Mouse (Mus musculus): ENCODE measurements around the gene Tenm4. TPM values are rescaled to one million over a fixed set of nuclear protein-coding genes. Genes with fewer than 3 reads are reported as not detected.

Tenm4 gene
- polyA plus RNA-seq, 1 experiment from 2014 or later = 9.1 TPM

DNA sequence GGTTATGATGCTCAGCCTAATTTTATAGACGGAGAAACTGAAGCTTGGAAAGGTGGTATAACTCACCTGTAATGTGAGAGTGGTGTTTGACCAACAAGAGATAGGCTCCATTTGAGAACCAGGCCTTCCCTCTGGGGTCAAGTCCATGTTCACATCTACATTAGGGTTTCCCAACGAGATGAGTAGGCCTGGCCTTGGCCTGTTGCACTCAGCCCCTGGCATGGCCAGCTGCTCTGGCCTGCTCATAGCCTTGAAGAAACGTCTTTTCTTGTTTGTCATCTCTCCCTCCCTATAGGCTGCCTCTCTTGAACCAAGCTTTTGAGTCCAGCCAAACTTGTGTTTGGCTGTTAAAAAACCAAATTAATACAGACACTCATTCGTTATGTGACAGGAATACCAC, 668.5 kb downstream of the Tenm4 start:
- Histone ChIP-seq H3K4me1 (ENCODE audit: control insufficient read depth, insufficient read depth, low read length) (peaks cover 8% of the 10 kb centered on the region), H3K27me3 (ENCODE audit: control insufficient read depth, insufficient read depth, low read length) (no peaks in the 10 kb centered on the region), H3K9me3 (replicated peaks; ENCODE audit: control insufficient read depth, low read length) (no peaks in the 10 kb centered on the region), H3K4me2 (ENCODE audit: low read depth, low read length) (no peak overlapping the region), H3K9ac (ENCODE audit: low read length) (no peak overlapping the region), H3K27ac (ENCODE audit: low read length) (no peak overlapping the region), H3K4me3 (ENCODE audit: low read length) (no peak overlapping the region), H3K36me3 (ENCODE audit: control insufficient read depth, insufficient read depth) (no peaks in the 10 kb centered on the region)
- no peak for ATAC-seq (replicated peaks; ENCODE audit: extremely low read depth, insufficient read depth, low FRiP score)
- 80% methylated on average over 4 of the region's 4 CpGs for WGBS

DNA sequence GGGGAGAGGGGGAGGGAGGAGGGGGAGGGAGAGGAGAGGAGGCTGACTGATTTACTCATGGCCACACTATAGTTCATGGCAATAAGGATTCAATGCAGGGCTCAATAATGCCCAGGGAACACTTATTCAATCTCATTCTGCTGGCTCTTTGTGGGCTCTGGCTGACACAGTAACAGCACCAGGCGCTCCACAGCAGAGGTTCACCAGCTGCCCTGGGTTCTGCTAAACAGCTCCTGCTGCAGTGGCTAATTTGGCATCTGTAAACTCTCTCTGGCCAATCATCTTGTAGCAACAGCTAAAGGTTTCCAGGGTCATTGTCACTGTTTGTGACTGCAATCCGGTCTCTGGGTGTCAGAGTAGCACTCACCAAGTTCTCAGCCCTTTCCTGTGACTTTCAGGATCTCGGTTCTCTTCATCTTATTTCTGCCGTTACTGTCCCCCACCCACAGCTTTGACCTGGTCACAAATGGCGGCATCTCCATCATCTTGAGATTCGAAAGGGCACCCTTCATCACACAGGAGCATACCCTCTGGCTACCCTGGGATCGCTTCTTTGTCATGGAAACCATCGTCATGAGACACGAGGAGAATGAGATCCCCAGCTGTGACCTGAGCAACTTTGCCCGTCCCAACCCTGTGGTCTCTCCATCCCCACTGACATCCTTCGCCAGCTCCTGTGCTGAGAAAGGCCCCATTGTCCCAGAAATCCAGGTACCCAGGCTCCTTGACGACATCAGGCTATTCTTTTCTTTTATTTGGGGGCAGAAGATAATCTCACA, 671.6 kb downstream of the Tenm4 start:
- Histone ChIP-seq H3K4me2 (ENCODE audit: low read depth, low read length) (no peak overlapping the region), H3K27ac (ENCODE audit: low read length) (no peak overlapping the region)
- WGBS = 78% methylated on average over 12 of the region's 12 CpGs

DNA sequence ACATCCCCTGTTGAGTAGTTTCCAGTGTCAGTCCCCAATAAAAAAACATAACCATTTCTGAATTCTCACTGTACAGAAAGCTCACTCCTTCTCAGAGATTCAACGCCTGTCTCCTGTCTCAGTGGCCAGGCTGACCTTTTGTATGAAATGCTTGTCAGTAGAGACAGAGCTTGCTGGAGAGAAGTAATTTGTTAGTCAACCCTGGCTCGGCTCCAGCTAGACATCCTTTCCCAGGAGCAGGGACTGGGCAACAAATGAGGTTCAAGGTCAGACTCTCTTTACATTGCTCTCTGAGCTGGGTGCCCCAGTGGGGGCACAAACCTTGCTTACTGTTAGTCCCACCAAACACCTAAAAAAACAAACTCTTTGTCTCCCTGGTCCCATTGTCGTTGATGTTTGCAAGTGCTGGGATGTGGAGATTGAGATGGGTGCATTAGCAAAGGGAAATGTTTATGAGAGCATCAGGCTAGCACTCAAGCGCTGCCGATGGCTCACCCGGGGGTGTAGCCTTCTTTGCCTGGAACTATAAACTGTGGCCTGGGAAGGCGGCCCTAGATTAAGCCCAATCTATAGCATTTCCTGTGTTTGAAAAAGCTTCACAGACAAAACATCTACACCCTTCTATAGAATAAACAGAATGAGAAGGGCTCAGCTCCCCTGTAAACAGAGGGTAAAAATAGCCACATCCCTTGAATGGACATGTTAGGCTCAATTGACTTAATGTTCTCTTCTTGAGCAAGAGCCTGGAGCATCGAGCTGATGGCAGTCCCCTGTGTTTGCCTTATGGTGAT, 673.3 kb downstream of the Tenm4 start:
- Histone ChIP-seq H3K36me3 (ENCODE audit: control insufficient read depth, insufficient read depth) (no peaks in the 10 kb centered on the region), H3K4me2 (ENCODE audit: low read depth, low read length) (no peak overlapping the region), H3K9me3 (replicated peaks; ENCODE audit: control insufficient read depth, low read length) (no peaks in the 10 kb centered on the region), H3K4me3 (ENCODE audit: low read length) (no peak overlapping the region), H3K27ac (ENCODE audit: low read length) (no peak overlapping the region), H3K27me3 (ENCODE audit: control insufficient read depth, insufficient read depth, low read length) (no peaks in the 10 kb centered on the region), H3K9ac (ENCODE audit: low read length) (no peak overlapping the region), H3K4me1 (ENCODE audit: control insufficient read depth, insufficient read depth, low read length) (peaks cover 4% of the 10 kb centered on the region; the same call in 1 of the 2 replicates)
- WGBS = 54% methylated on average over 8 of the region's 8 CpGs
- ATAC-seq (replicated peaks; ENCODE audit: extremely low read depth, insufficient read depth, low FRiP score) = no peak

More for the DNA sequence above, 671.6 kb downstream of the Tenm4 start:
- H3K36me3 ChIP-seq (ENCODE audit: control insufficient read depth, insufficient read depth) = no peaks in the 10 kb centered on the region
- no peaks in the 10 kb centered on the region for H3K9me3 ChIP-seq (replicated peaks; ENCODE audit: control insufficient read depth, low read length)
- ATAC-seq (replicated peaks; ENCODE audit: extremely low read depth, insufficient read depth, low FRiP score) = no peak
- no peak overlapping the region for H3K9ac ChIP-seq (ENCODE audit: low read length)
- H3K4me3 ChIP-seq (ENCODE audit: low read length) = no peak overlapping the region
- no peaks in the 10 kb centered on the region for H3K27me3 ChIP-seq (ENCODE audit: control insufficient read depth, insufficient read depth, low read length)
- peaks cover 4% of the 10 kb centered on the region; the same call in 1 of the 2 replicates for H3K4me1 ChIP-seq (ENCODE audit: control insufficient read depth, insufficient read depth, low read length)

DNA sequence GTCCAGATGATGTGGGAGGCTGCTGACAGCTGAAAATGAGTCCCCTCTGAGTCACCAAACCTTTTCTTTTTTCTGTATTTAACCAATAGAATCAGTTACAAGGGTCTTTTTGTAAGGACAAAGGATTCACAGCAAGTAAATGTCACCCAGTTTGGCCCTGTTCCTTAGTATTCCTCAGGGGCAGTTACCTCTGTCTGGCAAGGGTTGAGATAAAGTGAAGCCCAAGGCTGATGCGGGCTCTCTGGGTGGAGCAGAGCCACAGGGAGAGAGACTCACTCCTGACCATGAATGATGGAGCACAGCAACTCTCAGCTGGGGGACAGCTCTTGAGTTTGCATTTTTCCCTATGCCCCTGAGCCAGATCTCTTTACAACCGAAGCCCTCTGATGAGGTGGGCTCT, 681.7 kb downstream of the Tenm4 start:
- H3K36me3 ChIP-seq (ENCODE audit: control insufficient read depth, insufficient read depth) = no peaks in the 10 kb centered on the region
- H3K27ac ChIP-seq (ENCODE audit: low read length) = no peak overlapping the region
- no peaks in the 10 kb centered on the region for H3K27me3 ChIP-seq (ENCODE audit: control insufficient read depth, insufficient read depth, low read length)
- no peaks in the 10 kb centered on the region for H3K4me1 ChIP-seq (ENCODE audit: control insufficient read depth, insufficient read depth, low read length)
- H3K4me3 ChIP-seq (ENCODE audit: low read length) = no peak overlapping the region
- H3K9ac ChIP-seq (ENCODE audit: low read length) = no peak overlapping the region
- no peak for ATAC-seq (replicated peaks; ENCODE audit: extremely low read depth, insufficient read depth, low FRiP score)
- no peaks in the 10 kb centered on the region for H3K9me3 ChIP-seq (replicated peaks; ENCODE audit: control insufficient read depth, low read length)
- WGBS = 82% methylated on average over 2 of the region's 2 CpGs
- H3K4me2 ChIP-seq (ENCODE audit: low read depth, low read length) = no peak overlapping the region

DNA sequence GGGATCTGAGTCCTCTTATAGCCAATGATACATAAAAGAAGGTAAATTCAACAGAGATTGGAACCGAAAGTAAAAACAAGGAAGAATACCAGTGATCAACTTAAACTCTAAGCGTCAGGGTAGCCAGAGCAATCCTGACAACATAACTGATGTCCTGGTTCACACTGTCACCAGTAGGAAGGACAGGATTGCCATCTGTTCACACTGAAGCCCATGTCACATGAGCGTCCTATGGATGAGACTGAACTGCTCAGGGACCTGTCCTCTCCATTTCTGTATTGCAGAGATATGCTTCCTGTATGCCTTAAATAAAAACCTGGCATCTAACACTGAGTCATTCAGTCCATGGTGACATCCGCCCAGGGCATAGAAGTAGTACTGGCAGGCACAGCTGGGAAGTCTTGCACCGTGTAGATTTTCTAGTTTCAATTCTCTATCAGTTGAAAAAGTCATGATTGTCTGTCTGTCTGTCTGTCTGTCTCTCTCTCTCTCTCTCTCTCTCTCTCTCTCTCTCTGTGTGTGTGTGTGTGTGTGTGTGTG, 684.9 kb downstream of the Tenm4 start:
- Histone ChIP-seq H3K36me3 (ENCODE audit: control insufficient read depth, insufficient read depth) (no peaks in the 10 kb centered on the region), H3K4me2 (ENCODE audit: low read depth, low read length) (no peak overlapping the region), H3K27ac (ENCODE audit: low read length) (no peak overlapping the region), H3K4me1 (ENCODE audit: control insufficient read depth, insufficient read depth, low read length) (peaks cover 4% of the 10 kb centered on the region; the same call in 1 of the 2 replicates), H3K9ac (ENCODE audit: low read length) (no peak overlapping the region), H3K9me3 (replicated peaks; ENCODE audit: control insufficient read depth, low read length) (no peaks in the 10 kb centered on the region), H3K4me3 (ENCODE audit: low read length) (no peak overlapping the region), H3K27me3 (ENCODE audit: control insufficient read depth, insufficient read depth, low read length) (no peaks in the 10 kb centered on the region)
- no peak for ATAC-seq (replicated peaks; ENCODE audit: extremely low read depth, insufficient read depth, low FRiP score)
- 76% methylated on average over 5 of the region's 5 CpGs for WGBS

DNA sequence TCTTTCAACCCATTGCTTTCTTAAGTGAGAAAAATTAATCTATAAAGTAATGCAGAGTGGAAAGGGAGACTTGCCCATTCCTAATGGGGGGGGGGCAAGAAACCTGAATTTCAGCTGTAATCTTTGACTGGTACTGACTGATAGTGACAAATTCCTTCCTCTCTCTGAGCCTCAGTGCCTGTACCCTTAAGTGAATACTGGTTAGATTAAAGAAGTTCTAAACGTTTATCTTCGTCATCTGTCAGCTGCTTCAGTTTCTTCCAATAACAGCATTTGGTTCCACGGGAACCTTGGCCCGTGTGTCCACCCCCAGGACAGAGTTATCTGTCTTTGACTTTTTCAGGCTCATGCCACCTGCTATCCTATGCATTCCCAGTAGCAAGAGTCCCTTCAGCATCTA, 685.5 kb downstream of the Tenm4 start:
- H3K9ac ChIP-seq (ENCODE audit: low read length) = no peak overlapping the region

DNA sequence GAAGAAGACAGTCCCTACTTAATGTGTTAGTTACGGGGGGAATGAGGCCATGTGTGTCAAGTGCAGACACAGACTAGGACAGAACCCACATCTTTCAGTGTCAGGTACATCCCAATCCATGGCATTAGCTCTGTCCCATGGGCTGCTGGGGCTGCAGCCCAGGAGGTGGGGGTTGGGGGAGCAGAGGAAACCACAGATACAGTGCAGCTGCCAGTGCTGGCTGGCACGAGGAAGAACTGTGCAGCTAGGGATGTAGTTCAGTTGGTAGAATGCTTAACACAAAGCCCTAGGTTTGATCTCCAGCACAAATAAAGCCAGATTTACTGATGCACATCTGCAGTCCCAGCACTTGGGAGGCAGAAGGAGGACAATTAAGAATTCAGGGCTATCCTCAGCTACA, 688.0 kb downstream of the Tenm4 start:
- no peaks in the 10 kb centered on the region for H3K36me3 ChIP-seq (ENCODE audit: control insufficient read depth, insufficient read depth)
- no peak overlapping the region for H3K9ac ChIP-seq (ENCODE audit: low read length)
- no peaks in the 10 kb centered on the region for H3K9me3 ChIP-seq (replicated peaks; ENCODE audit: control insufficient read depth, low read length)
- H3K4me3 ChIP-seq (ENCODE audit: low read length) = no peak overlapping the region
- no peaks in the 10 kb centered on the region for H3K27me3 ChIP-seq (ENCODE audit: control insufficient read depth, insufficient read depth, low read length)
- 78% methylated on average over 2 of the region's 2 CpGs for WGBS
- no peak overlapping the region for H3K27ac ChIP-seq (ENCODE audit: low read length)
- peaks cover 4% of the 10 kb centered on the region; the same call in 1 of the 2 replicates for H3K4me1 ChIP-seq (ENCODE audit: control insufficient read depth, insufficient read depth, low read length)
- ATAC-seq (replicated peaks; ENCODE audit: extremely low read depth, insufficient read depth, low FRiP score) = no peak
- H3K4me2 ChIP-seq (ENCODE audit: low read depth, low read length) = no peak overlapping the region

More for the DNA sequence above, 685.5 kb downstream of the Tenm4 start:
- 50% methylated on average over 4 of the region's 4 CpGs for WGBS
- Histone ChIP-seq H3K4me3 (ENCODE audit: low read length) (no peak overlapping the region), H3K4me2 (ENCODE audit: low read depth, low read length) (no peak overlapping the region), H3K9me3 (replicated peaks; ENCODE audit: control insufficient read depth, low read length) (no peaks in the 10 kb centered on the region), H3K27ac (ENCODE audit: low read length) (no peak overlapping the region), H3K27me3 (ENCODE audit: control insufficient read depth, insufficient read depth, low read length) (no peaks in the 10 kb centered on the region), H3K36me3 (ENCODE audit: control insufficient read depth, insufficient read depth) (no peaks in the 10 kb centered on the region), H3K4me1 (ENCODE audit: control insufficient read depth, insufficient read depth, low read length) (peaks cover 4% of the 10 kb centered on the region; the same call in 1 of the 2 replicates)
- no peak for ATAC-seq (replicated peaks; ENCODE audit: extremely low read depth, insufficient read depth, low FRiP score)

DNA sequence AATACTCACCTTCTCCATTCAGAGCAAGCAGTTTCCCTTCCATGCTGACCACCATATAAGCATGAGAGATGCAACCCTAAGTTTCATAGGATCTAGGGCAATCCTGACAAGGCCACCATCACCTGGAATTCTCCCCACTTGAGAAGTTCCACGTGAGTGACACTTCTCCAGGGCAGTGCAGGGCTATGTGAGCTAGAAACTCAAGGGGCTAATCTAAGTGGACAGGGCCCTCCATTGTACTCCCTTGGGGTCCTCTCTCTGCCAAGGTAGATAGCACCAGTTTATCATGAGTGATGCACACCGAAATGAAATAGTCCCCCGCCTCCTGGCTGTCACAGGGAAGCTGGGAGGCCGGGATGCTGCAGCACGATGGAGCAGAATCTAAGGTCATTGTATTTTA, 688.6 kb downstream of the Tenm4 start:
- Histone ChIP-seq H3K27me3 (ENCODE audit: control insufficient read depth, insufficient read depth, low read length) (no peaks in the 10 kb centered on the region), H3K36me3 (ENCODE audit: control insufficient read depth, insufficient read depth) (no peaks in the 10 kb centered on the region), H3K9ac (ENCODE audit: low read length) (no peak overlapping the region), H3K4me1 (ENCODE audit: control insufficient read depth, insufficient read depth, low read length) (peaks cover 4% of the 10 kb centered on the region; the same call in 1 of the 2 replicates), H3K4me2 (ENCODE audit: low read depth, low read length) (no peak overlapping the region), H3K4me3 (ENCODE audit: low read length) (no peak overlapping the region), H3K9me3 (replicated peaks; ENCODE audit: control insufficient read depth, low read length) (no peaks in the 10 kb centered on the region), H3K27ac (ENCODE audit: low read length) (no peak overlapping the region)
- ATAC-seq (replicated peaks; ENCODE audit: extremely low read depth, insufficient read depth, low FRiP score) = no peak
- WGBS = 71% methylated on average over 5 of the region's 5 CpGs

DNA sequence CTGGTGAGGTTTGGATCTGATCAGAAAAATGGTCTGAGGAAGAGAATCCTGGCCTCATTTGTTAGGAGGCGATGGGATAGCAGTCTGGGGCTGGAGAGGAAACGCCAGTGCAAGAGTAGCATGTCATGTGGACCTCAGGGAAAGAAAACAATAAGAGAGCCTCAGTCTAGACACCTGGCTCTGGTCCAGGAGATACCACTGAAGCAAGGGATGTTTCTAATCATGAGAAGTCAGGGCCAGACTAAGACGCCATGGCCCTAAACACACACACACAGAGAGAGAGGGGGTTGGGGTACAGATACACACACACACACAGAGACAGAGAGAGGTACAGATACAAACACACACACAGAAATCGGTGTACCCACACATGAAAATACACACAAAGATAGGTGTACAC, 689.6 kb downstream of the Tenm4 start:
- Histone ChIP-seq H3K4me1 (ENCODE audit: control insufficient read depth, insufficient read depth, low read length) (peaks cover 4% of the 10 kb centered on the region; the same call in 1 of the 2 replicates), H3K27me3 (ENCODE audit: control insufficient read depth, insufficient read depth, low read length) (no peaks in the 10 kb centered on the region), H3K4me2 (ENCODE audit: low read depth, low read length) (no peak overlapping the region), H3K9ac (ENCODE audit: low read length) (no peak overlapping the region), H3K9me3 (replicated peaks; ENCODE audit: control insufficient read depth, low read length) (no peaks in the 10 kb centered on the region), H3K27ac (ENCODE audit: low read length) (0 out of 2 replicates have a peak overlapping the region, but pooled peaks have one; percentile 19), H3K36me3 (ENCODE audit: control insufficient read depth, insufficient read depth) (no peaks in the 10 kb centered on the region), H3K4me3 (ENCODE audit: low read length) (no peak overlapping the region)
- peak; percentile 52; the same call in 1 of the 2 replicates for ATAC-seq (replicated peaks; ENCODE audit: extremely low read depth, insufficient read depth, low FRiP score)
- WGBS = 37% methylated on average over 4 of the region's 4 CpGs
